Mouse (Mus musculus): ENCODE results near the gene Gps2. TPM values are rescaled to one million over a fixed set of nuclear protein-coding genes. Genes with fewer than 3 reads are reported as not detected.

Gene Gps2
- polyA plus RNA-seq, 1 experiment from 2014 or later: 62.4 TPM

DNA sequence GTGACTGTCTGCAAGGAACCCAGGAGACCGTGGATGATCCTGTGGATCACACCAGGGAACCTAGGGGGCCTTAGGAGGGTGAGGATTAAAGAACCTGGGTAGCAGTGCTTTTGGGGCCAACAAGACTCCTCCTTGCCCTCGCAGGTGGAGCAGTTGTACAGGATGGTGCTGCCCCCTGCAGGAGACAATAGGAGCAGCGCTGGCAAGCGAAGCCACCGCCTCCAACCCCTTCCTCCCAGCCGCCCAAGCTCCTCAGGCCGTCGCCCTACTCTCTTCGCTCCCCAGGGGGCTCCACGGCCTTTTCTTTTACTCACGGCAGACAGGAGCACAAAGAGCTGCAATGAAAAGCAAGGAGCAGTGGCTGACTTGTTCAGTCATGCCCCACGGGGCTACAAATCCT lies 36.8 kb upstream of the Gps2 start:
- H3K4me2 ChIP-seq (ENCODE audit: low read length): peak overlapping the region; percentile 33
- H3K4me3 ChIP-seq (replicated peaks; ENCODE audit: low read depth, low read length): no peak overlapping the region
- peaks cover 14% of the 10 kb centered on the region for H3K4me1 ChIP-seq (ENCODE audit: control insufficient read depth, insufficient read depth, low read length)
- ATAC-seq (ENCODE audit: low FRiP score, low TSS enrichment): no peak
- WGBS: 1% methylated on average over 12 of the region's 12 CpGs
- DNase-seq: peak; percentile 85
- H3K27me3 ChIP-seq (ENCODE audit: control insufficient read depth, insufficient read depth, low read length): peaks cover 9% of the 10 kb centered on the region; the same call in 1 of the 2 replicates
- H3K9me3 ChIP-seq (ENCODE audit: control insufficient read depth, low read length): no peaks in the 10 kb centered on the region
- no peak overlapping the region for H3K27ac ChIP-seq (replicated peaks; ENCODE audit: low read depth, low read length)
- no peak overlapping the region for H3K9ac ChIP-seq (replicated peaks; ENCODE audit: low read length)
- H3K36me3 ChIP-seq (ENCODE audit: control insufficient read depth, insufficient read depth, low read length): no peaks in the 10 kb centered on the region

DNA sequence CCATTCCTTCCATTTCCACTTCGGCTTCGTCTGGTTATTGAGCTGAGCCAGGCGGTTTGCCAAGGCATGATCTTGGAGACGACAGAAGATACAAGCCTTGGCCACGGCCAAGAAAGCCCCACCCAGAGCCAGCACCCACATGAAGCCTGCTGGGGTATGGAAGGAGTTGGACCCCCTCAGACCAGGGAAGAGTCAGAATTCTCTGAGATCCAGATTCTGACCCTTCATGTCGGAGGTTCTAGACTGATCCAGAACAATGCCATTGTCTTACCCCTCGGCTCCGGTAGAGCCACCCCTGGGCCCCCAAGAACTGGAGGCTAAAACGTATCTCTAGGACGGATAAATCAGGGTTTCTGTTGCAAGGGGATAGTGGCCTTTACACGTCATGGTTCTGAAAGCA lies 35.8 kb upstream of the Gps2 start, which contains the start of gene Tmem95:
Gene Tmem95 (minus strand): TSS at position 141 of the 400 bp plus-strand sequence.
- Histone ChIP-seq H3K4me2 (ENCODE audit: low read length) (peak within 1 kb of the TSS; percentile 33), H3K36me3 (ENCODE audit: control insufficient read depth, insufficient read depth, low read length) (no peaks in the 10 kb centered on the region), H3K9ac (replicated peaks; ENCODE audit: low read length) (no peak within 1 kb of the TSS), H3K27ac (replicated peaks; ENCODE audit: low read depth, low read length) (no peak within 1 kb of the TSS), H3K4me1 (ENCODE audit: control insufficient read depth, insufficient read depth, low read length) (peaks cover 14% of the 10 kb centered on the region), H3K27me3 (ENCODE audit: control insufficient read depth, insufficient read depth, low read length) (peaks cover 17% of the 10 kb centered on the region; the same call in 1 of the 2 replicates), H3K4me3 (replicated peaks; ENCODE audit: low read depth, low read length) (no peak within 1 kb of the TSS), H3K9me3 (ENCODE audit: control insufficient read depth, low read length) (no peaks in the 10 kb centered on the region)
- ATAC-seq (ENCODE audit: low FRiP score, low TSS enrichment): no peak
- WGBS: 90% methylated on average over 11 of the region's 11 CpGs
- DNase-seq: no peak

DNA sequence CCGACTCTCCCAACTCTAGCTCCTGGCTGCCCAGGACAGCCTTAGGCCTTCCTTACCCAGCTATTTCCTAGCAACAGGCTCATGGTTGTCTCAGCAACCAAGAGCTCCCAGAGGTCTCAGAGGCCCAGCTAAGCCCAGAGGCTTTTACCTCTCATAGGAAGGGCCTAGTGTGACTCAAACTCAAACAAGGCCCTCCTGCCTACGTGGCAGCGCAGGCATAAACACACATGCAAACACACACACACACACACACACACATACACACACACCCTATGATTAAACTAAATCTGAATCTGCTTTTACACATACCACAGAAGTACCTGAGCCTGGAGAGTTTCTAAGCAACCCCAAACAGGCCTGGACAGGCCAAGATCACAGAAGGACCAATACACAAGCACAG lies 35.3 kb upstream of the Gps2 start:
- Histone ChIP-seq H3K27ac (replicated peaks; ENCODE audit: low read depth, low read length) (no peak overlapping the region), H3K36me3 (ENCODE audit: control insufficient read depth, insufficient read depth, low read length) (no peaks in the 10 kb centered on the region), H3K4me3 (replicated peaks; ENCODE audit: low read depth, low read length) (no peak overlapping the region), H3K4me1 (ENCODE audit: control insufficient read depth, insufficient read depth, low read length) (peaks cover 14% of the 10 kb centered on the region), H3K27me3 (ENCODE audit: control insufficient read depth, insufficient read depth, low read length) (peaks cover 17% of the 10 kb centered on the region; the same call in 1 of the 2 replicates), H3K9me3 (ENCODE audit: control insufficient read depth, low read length) (no peaks in the 10 kb centered on the region), H3K9ac (replicated peaks; ENCODE audit: low read length) (no peak overlapping the region), H3K4me2 (ENCODE audit: low read length) (no peak overlapping the region)
- no peak for DNase-seq
- no peak for ATAC-seq (ENCODE audit: low FRiP score, low TSS enrichment)
- WGBS: 63% methylated on average over 3 of the region's 3 CpGs

DNA sequence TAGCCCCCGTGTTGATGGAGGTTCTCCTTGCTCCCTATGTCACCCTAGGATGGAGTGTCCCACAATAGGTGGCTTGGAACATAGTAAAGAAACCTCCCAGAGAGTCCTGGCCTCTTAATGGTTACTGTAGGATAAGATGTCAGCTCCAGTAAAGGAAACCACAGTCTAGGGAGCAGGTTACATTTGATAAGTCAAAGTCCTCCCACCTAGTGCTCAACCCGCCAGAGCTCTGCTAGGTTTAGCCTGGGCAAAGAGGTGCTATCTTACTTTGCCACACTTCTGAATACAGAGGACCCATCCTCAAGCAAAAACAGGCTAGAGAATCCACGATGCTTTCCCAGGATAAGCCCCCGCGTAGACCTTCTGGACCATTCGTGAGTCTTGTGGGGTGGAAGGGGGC lies 34.7 kb upstream of the Gps2 start:
- no peak for DNase-seq
- no peaks in the 10 kb centered on the region for H3K9me3 ChIP-seq (ENCODE audit: control insufficient read depth, low read length)
- no peak overlapping the region for H3K4me3 ChIP-seq (replicated peaks; ENCODE audit: low read depth, low read length)
- no peak overlapping the region for H3K4me2 ChIP-seq (ENCODE audit: low read length)
- H3K27ac ChIP-seq (replicated peaks; ENCODE audit: low read depth, low read length): no peak overlapping the region
- peaks cover 17% of the 10 kb centered on the region; the same call in 1 of the 2 replicates for H3K27me3 ChIP-seq (ENCODE audit: control insufficient read depth, insufficient read depth, low read length)
- peaks cover 14% of the 10 kb centered on the region for H3K4me1 ChIP-seq (ENCODE audit: control insufficient read depth, insufficient read depth, low read length)
- H3K36me3 ChIP-seq (ENCODE audit: control insufficient read depth, insufficient read depth, low read length): no peaks in the 10 kb centered on the region
- ATAC-seq (ENCODE audit: low FRiP score, low TSS enrichment): no peak
- WGBS: 93% methylated on average over 6 of the region's 6 CpGs
- no peak overlapping the region for H3K9ac ChIP-seq (replicated peaks; ENCODE audit: low read length)

DNA sequence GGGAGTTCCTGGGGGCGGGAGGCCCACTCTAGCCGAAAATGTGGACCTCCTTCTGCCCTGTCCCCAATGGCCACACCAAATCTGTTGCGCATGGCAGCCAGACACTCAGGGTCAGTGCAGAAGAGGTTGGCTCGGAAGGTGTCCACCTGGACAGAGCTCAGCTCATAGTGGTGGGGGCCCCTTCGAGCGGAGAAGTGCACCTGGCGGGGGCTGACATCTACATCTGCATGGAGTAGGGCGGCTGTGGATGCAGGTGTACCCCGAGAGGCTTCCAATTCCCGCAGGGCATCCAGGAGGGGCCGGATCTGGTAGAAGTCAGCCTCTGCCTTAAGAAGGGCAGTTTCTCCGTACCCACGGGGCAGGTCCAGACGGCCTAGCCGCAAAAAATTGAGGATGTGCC lies 34.0 kb upstream of the Gps2 start:
- Histone ChIP-seq H3K9me3 (ENCODE audit: control insufficient read depth, low read length) (no peaks in the 10 kb centered on the region), H3K27ac (replicated peaks; ENCODE audit: low read depth, low read length) (no peak overlapping the region), H3K27me3 (ENCODE audit: control insufficient read depth, insufficient read depth, low read length) (peaks cover 17% of the 10 kb centered on the region; the same call in 1 of the 2 replicates), H3K36me3 (ENCODE audit: control insufficient read depth, insufficient read depth, low read length) (no peaks in the 10 kb centered on the region), H3K4me3 (replicated peaks; ENCODE audit: low read depth, low read length) (0 out of 2 replicates have a peak overlapping the region, but pooled peaks have one; percentile 0), H3K9ac (replicated peaks; ENCODE audit: low read length) (no peak overlapping the region), H3K4me1 (ENCODE audit: control insufficient read depth, insufficient read depth, low read length) (peaks cover 14% of the 10 kb centered on the region), H3K4me2 (ENCODE audit: low read length) (peak overlapping the region; percentile 69)
- DNase-seq (no peak), ATAC-seq (ENCODE audit: low FRiP score, low TSS enrichment) (no peak)
- WGBS: 60% methylated on average over 15 of the region's 15 CpGs

DNA sequence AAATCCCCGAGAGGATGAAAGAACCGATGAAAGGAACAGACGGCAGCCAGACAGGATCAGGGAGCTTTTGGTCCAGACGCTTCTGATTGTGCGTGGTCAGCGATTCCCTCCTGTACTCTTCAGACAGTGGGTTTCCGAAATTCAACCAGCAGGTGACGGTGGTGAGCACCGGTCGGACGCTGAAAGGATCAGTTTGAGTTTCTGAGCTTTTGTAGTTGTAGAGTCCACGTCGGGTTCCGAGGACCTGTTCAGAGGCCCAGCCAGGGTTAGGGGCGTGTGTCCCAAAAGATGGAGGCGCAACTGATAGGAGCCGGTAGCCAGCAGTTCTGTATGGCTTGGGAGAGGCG lies 33.2 kb upstream of the Gps2 start:
- Histone ChIP-seq H3K9ac (replicated peaks; ENCODE audit: low read length) (peak overlapping the region; percentile 44; the same call in 1 of the 2 replicates), H3K36me3 (ENCODE audit: control insufficient read depth, insufficient read depth, low read length) (no peaks in the 10 kb centered on the region), H3K9me3 (ENCODE audit: control insufficient read depth, low read length) (no peaks in the 10 kb centered on the region), H3K4me3 (replicated peaks; ENCODE audit: low read depth, low read length) (peak overlapping the region; percentile 40), H3K4me1 (ENCODE audit: control insufficient read depth, insufficient read depth, low read length) (peaks cover 14% of the 10 kb centered on the region), H3K27ac (replicated peaks; ENCODE audit: low read depth, low read length) (0 out of 2 replicates have a peak overlapping the region, but pooled peaks have one; percentile 37), H3K4me2 (ENCODE audit: low read length) (peak overlapping the region; percentile 69), H3K27me3 (ENCODE audit: control insufficient read depth, insufficient read depth, low read length) (peaks cover 17% of the 10 kb centered on the region; the same call in 1 of the 2 replicates)
- peak; percentile 82 for DNase-seq
- WGBS: under 1% methylated on average over 18 of the region's 18 CpGs
- 0 out of 2 replicates have a peak, but pooled peaks have one; percentile 25 for ATAC-seq (ENCODE audit: low FRiP score, low TSS enrichment)

DNA sequence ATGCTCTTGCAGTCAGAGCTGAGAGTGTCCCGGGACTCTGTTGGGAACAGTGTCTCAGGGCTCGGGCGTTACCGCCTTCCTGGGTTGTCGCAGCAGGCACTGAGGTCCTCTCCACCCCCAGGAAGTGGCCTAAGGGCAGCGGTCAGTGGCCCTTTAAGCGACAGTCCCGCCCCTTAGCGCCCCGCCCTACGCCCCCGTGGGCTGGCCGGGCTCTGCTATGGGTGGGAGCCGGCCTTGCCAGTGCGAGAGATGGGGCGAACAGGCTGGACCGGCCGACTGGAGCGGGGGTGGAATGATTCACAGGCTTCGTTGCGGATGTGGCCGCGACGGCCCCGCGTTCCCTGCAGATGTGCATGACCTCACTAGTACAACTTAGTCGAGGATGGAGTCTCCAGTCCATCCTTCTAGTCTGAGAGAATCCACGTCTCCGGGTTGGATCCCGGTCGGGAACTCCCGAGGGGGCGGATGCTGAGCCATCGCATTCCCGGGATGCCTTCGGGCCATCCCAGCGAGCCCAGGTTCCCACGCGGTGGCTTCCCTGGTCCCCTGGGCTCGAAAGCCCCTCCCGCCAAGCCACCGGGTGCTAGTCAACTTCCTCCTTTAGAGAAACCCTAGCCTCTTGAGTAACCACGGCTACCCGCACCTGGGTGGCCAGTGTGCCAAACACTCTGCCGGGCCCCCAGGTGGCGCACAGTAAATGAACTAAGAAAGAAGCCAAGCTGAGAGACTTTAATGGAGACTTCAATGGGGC lies 32.7 kb upstream of the Gps2 start, which contains the start of gene Kctd11:
Gene Kctd11 (minus strand): TSS at position 554 of the 751 bp plus-strand sequence.
- Histone ChIP-seq H3K4me1 (ENCODE audit: control insufficient read depth, insufficient read depth, low read length) (peaks cover 14% of the 10 kb centered on the region), H3K9ac (replicated peaks; ENCODE audit: low read length) (peak within 1 kb of the TSS; percentile 44; the same call in 1 of the 2 replicates), H3K27ac (replicated peaks; ENCODE audit: low read depth, low read length) (0 out of 2 replicates have a peak within 1 kb of the TSS, but pooled peaks have one; percentile 37), H3K4me3 (replicated peaks; ENCODE audit: low read depth, low read length) (peak within 1 kb of the TSS; percentile 40), H3K36me3 (ENCODE audit: control insufficient read depth, insufficient read depth, low read length) (no peaks in the 10 kb centered on the region), H3K9me3 (ENCODE audit: control insufficient read depth, low read length) (no peaks in the 10 kb centered on the region), H3K4me2 (ENCODE audit: low read length) (peak within 1 kb of the TSS; percentile 69), H3K27me3 (ENCODE audit: control insufficient read depth, insufficient read depth, low read length) (peaks cover 17% of the 10 kb centered on the region; the same call in 1 of the 2 replicates)
- ATAC-seq (ENCODE audit: low FRiP score, low TSS enrichment) (peak; percentile 79; the same call in 1 of the 2 replicates), DNase-seq (peak; percentile 74)
- under 1% methylated on average over 46 of the region's 46 CpGs for WGBS

DNA sequence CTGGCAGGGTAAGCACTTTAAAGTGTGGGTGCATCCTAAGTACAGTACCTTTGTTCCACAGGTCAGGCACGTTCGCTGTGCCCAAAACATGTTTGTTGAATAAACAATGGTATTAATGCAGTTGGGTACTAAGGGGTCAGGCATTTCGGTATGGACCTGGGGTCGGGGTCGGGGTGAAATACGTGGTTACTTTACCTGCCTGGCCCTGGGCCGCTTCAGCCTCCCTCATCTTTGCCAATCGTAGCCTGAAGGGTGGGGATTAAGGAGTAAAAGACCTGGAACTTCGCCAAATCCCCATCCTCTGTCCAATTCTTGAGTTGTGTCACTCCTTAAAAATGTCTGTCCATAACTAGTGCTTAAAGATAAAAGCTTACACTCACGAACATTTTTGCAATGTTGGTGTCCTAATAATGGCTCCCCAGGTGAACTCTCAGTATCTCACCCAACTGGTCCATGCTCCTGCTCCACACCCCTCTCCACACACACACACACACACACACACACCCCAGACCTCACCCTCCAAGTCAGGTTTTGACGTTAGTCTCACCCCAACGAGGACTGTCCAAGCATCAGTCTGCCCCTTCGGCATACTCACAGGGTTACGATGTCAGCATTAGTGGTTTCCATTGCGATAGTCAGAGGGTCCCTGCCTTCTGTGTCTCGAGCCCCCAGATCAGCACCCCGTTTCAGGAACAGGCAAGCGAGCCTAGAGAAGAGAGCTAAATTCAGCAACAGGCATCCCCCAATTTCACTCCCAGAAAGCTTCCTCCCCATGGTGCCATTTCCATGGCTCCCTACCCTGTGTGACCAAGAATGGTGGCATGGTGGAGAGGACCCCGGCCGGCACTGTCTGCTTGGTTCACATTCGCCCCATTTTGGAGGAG lies 31.7 kb upstream of the Gps2 start:
- 58% methylated on average over 21 of the region's 21 CpGs for WGBS
- Histone ChIP-seq H3K27me3 (ENCODE audit: control insufficient read depth, insufficient read depth, low read length) (peaks cover 17% of the 10 kb centered on the region; the same call in 1 of the 2 replicates), H3K9me3 (ENCODE audit: control insufficient read depth, low read length) (no peaks in the 10 kb centered on the region), H3K9ac (replicated peaks; ENCODE audit: low read length) (peak overlapping the region; percentile 44; the same call in 1 of the 2 replicates), H3K4me1 (ENCODE audit: control insufficient read depth, insufficient read depth, low read length) (peaks cover 14% of the 10 kb centered on the region), H3K27ac (replicated peaks; ENCODE audit: low read depth, low read length) (no peak overlapping the region), H3K4me3 (replicated peaks; ENCODE audit: low read depth, low read length) (peak overlapping the region; percentile 40), H3K36me3 (ENCODE audit: control insufficient read depth, insufficient read depth, low read length) (no peaks in the 10 kb centered on the region), H3K4me2 (ENCODE audit: low read length) (peak overlapping the region; percentile 69)
- DNase-seq: no peak
- no peak for ATAC-seq (ENCODE audit: low FRiP score, low TSS enrichment)

Measured in midbrain, embryonic 14.5 days (tissue).